Mouse (Mus musculus): ENCODE results near the gene Grik5.

The Grik5 gene

DNA sequence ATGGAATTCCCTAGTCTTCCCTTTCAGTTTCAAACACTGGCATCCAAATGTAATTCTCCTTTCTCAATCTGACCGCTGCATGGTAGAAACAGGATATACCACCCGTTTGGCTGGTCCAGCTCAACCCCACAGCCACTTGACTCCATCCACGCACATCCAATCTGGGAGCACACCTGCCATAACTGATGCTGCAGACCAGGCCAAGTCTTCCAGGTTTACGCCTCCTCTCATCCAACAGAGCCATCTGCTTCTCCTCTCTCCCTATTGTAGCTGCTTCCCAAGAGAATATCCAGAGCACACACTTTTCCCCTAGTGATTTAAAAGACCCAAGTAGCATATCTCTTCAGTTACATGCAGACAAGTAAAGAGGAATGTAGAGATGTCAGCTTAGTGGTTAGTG lies 37.4 kb downstream of the Grik5 start:
- no peak for DNase-seq (ENCODE audit: low read depth, low spot score)

- DNase-seq (ENCODE audit: low read depth, low spot score), result no peak
These were observed 40.6 kb downstream of the Grik5 start for GRCm38 (mm10) chr7:25031528-25031927.

- peak; percentile 70 for DNase-seq (ENCODE audit: low read depth, low spot score)
These were observed 42.0 kb downstream of the Grik5 start for GRCm38 (mm10) chr7:25030032-25030753.

DNA sequence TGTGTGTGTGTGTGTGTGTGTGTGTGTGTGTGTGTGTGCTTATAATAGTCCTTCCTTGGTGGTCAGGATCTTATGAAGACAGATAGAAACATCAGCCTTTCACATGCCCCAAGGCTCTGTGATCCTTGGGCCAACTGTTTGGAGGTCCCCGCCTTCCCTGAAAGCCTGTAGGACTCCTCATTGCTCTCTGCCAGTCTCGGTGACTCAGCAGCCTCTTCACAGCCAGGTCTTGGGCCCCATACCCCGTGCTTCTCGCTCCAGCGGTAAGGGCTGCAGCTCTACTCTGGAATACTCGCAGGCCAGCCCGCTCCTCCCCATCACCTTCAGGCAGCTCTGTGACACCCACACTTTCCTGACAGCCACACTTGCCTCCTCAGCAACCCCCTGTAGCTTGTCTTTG lies 45.7 kb downstream of the Grik5 start:
- DNase-seq (ENCODE audit: low read depth, low spot score), result no peak

- DNase-seq (ENCODE audit: low read depth, low spot score), result no peak
These were observed 46.2 kb downstream of the Grik5 start for GRCm38 (mm10) chr7:25025855-25026439.

GRCm38 (mm10) chr7:25011592-25011991 lies 60.6 kb downstream of the Grik5 start:
- no peak for DNase-seq (ENCODE audit: low read depth, low spot score)

DNA sequence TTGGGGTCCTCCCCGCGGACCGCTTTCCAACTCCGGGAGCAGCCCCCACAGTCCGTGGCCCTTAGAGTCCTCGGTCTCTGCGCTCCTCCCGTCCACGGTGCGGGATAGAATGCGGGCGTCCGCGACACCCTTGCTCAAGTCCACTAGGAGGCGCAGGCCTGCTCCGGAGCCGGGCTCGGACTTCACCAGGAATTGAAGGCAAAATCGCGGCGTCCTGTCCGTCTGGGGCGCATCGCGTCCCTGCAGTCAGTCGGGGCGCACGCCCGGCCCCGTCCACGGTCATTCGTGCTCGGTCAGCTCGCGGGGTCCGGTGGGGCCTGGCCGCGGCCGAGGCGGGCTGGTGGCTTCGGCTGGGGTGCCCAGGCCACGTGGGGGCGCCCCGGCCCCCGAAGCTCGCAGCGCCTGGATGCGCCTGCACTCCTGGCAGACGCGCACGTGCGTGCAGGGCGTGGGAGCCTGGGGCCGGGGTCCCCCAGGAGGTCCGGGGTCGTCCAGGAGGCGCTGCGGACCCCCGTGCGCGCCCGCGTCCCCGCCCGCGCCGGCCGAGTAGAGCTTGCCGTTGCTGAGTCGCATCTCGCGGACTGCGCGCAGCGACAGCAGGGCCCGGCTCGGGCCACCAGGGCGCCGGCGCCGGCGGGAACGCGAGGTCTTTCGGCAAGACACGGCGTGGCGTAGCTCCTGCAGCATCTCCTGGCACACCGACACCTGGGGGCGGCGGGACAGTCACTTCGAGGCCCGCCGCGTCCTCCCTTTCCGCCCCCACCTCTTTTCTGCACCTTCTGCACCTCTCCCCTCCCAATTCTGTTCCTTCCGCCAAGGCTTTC lies 61.8 kb downstream of the Grik5 start:
- DNase-seq (ENCODE audit: low read depth, low spot score), result peak; percentile 27

DNA sequence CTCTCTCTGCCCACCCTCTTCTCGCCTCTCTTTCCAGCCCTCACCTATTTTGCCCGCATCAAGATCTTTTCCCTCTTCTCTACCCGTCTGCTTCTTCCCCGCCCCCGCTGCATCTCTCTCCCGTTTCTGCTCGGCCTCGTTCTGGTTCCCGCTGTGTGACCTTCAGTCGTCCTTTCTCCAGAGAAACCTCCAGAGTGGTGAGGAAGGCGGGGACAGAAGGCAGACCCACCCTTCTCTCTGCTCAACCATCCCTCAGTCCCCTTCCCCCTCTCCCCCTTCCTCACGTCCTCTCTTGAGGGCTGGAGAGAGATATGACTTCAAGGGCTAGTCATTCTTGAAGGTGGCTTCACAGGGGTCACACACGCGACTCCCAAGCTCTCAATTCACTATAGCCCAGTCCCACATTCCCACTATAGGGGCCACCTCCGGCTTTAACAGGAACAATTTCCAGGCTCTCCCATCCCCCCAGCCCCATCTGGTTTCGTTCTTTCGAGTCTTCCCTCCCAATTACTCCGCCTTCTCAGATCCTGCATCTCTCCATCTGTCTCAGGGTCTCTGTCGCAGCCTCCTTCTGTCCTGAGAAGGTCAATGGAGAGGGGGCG lies 62.9 kb downstream of the Grik5 start:
- DNase-seq (ENCODE audit: low read depth, low spot score), result no peak

DNA sequence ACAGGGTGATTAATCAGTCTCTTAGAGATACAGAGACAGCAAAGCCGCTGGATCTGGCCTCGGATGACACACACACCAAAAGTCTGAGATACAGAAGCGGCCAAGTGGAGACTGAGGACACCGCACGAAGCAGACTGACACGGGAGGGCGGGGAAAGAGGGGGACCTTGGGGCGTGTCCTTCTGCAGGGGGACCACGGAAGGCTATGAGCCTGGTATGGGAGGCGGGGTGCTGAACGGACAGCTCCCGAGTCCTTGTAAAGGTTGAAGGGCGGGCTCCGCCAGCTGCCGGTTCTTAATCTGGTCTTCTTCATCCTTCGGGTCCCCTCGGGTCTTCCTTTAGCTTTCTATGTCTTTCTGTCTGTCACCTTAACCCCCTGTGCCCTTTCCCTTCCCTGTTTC lies 63.5 kb downstream of the Grik5 start:
- DNase-seq (ENCODE audit: low read depth, low spot score), result peak; percentile 59

DNA sequence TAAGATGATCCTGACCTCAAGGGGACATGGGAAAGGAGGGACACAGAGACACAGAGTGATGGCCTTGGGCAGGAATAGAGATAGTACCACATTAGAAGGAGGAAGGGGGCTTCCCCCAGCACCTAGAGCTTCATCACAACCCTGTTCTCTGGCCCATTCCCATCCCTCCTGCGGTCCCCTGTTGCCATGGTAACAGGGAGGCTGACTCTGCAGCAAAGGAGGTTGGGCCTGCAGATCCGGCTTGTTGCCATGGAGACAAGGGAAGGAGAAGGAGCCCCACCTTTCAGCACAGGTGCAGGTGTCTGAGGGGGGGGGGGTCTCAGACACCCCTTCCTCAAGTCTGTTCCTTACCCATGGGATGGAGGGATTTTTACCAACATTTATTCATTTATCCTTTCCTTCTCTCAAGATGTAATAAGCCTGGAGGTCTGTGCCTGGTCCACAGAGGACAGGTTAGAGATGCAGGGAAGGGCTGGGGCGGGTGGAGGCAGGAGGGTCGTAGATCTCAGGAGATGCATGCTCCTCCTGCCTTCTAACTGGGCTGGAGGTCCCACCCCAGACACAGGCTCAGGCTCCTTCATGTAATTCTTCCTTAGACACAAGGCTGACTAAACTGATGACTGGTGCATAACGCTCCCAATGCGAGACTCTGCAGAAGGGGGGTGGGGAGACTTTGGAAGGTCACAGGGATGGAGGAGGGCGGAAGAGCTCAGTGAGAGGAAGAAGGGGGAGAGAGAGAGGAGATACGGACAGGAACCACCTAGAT lies 64.4 kb downstream of the Grik5 start:
- no peak for DNase-seq (ENCODE audit: low read depth, low spot score)

GRCm38 (mm10) chr7:25006586-25007364 lies 65.4 kb downstream of the Grik5 start:
- peak; percentile 38 for DNase-seq (ENCODE audit: low read depth, low spot score)

GRCm38 (mm10) chr7:25006171-25006570 lies 66.0 kb downstream of the Grik5 start:
- no peak for DNase-seq (ENCODE audit: low read depth, low spot score)

- no peak for DNase-seq (ENCODE audit: low read depth, low spot score)
These were observed 66.6 kb downstream of the Grik5 start, which contains the start of gene Atp1a3 for GRCm38 (mm10) chr7:25005421-25006065. TSS of gene Atp1a3 (minus strand) at chr7:25005958.

GRCm38 (mm10) chr7:25004806-25005205 lies 67.3 kb downstream of the Grik5 start:
- no peak for DNase-seq (ENCODE audit: low read depth, low spot score)

DNA sequence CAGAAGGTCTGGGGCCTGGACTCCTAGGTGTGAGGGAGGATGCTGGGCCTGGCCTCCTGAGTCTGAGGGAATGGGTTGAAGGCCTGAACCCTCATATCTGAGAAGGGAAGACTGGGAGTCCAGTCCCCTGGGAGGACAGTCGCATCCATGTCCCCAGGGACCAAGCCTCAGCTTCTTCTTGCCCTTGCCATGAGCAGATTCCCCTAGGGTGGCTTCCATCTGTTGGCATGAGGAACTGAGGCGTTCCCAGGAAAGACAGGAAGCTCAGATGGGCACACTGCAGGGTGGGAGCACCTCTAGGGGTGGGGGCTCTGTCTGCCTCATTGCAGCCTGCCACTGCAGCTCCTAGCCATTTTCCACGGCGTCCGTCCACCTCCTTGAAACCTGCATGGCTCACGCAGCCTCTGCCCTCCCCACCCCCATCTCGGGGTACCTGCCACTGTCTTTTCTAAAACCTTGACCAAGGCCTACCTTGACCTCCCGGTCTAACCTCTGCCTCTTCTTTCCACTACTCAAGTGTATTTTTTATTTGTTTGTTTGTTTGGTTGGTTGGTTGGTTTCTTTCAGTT lies 68.2 kb downstream of the Grik5 start:
- DNase-seq (ENCODE audit: low read depth, low spot score), result no peak

- DNase-seq (ENCODE audit: low read depth, low spot score), result no peak
These were observed 68.9 kb downstream of the Grik5 start for GRCm38 (mm10) chr7:25003291-25003690.

- peak; percentile 69 for DNase-seq (ENCODE audit: low read depth, low spot score)
These were observed 71.4 kb downstream of the Grik5 start for GRCm38 (mm10) chr7:25000711-25001110.

DNA sequence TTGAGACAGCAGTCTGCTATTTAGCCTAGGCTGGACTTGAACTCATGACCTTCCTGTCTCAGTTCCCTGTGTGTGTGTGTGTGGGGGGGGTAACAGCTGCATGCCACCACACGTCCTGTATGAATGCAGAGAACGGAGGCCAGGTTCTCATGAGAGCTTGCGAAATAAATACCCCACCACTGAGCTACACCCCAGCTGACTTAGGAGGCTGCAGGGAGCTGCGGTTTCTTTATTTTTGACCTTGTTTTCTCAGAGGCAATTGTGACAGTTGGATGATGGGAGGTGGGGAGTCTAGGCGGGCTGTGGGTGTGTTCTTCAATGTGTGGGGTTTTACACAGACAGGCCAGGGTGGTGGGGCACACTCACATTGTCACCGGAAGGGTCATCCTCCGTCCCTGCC lies 71.9 kb downstream of the Grik5 start:
- DNase-seq (ENCODE audit: low read depth, low spot score), result peak; percentile 53

DNA sequence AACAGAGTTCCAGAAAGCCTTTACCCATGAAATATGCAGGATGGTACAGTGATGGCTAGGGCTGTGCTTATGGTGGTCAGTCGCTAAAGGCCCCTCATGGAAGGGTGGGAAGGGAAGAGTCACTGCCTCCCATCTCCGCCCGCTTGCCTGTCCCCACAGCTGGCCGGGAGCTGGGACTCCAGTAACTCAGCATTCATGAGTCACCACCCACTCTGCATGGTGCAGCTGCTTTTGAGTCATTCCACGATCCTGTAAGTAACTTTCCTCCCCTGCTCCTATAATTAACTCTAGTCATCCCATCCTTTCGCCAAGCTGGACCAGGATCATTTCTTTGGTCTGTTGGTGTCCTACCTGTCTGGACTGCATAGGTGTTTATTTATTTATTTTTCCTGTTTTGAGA lies 79.1 kb downstream of the Grik5 start:
- no peak for DNase-seq (ENCODE audit: low read depth, low spot score)

DNA sequence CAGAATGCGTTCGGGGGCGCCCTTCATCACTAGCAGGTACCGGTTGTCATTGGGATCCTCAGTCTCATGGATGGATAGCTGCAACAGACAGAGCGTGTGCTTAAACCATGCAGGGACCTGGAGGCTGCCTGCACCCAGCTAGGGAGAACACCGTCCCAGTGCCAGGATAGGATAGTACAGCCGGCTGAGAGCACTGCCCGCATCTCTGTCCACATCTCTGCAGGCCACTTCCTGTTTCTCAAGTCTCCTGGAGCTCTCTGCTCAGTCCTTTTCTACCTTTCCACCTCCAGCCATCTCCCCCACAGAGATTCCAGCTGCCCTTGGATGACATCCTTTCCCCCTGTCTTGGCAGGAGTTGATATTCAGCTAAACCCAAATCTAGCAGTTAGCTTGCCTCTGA lies 81.7 kb downstream of the Grik5 start:
- no peak for DNase-seq (ENCODE audit: low read depth, low spot score)
